Mouse (Mus musculus): ENCODE results near the gene Slc9a9.

GRCm38 (mm10) chr9:94653827-94654226 lies 15.9 kb upstream of the Slc9a9 start:
- TF ChIP-seq POLR2A (IDR thresholded peaks at IDR 0.05; ENCODE audit: borderline replicate concordance, control insufficient read depth, low read depth, low read length), result no peak
- TF ChIP-seq CTCF (IDR thresholded peaks at IDR 0.05; ENCODE audit: control insufficient read depth, insufficient read depth, low read length), result no peak

Measured in bone marrow, adult 2 months (tissue).